Mouse (Mus musculus) ovary, postnatal 14 days (tissue): Measurements from ENCODE around the gene Carmil2.

Source experiments
- DNase-seq: peaks from one replicate; pipeline ENCODE4 v3.0.0; 2022; ENCODE audit warnings: low spot score

The Carmil2 gene

GRCm38 (mm10) chr8:105685796-105686308 is at the start of gene Carmil2:
Carmil2 (plus strand) TSS chr8:105686274.
- DNase-seq: no peak

DNA sequence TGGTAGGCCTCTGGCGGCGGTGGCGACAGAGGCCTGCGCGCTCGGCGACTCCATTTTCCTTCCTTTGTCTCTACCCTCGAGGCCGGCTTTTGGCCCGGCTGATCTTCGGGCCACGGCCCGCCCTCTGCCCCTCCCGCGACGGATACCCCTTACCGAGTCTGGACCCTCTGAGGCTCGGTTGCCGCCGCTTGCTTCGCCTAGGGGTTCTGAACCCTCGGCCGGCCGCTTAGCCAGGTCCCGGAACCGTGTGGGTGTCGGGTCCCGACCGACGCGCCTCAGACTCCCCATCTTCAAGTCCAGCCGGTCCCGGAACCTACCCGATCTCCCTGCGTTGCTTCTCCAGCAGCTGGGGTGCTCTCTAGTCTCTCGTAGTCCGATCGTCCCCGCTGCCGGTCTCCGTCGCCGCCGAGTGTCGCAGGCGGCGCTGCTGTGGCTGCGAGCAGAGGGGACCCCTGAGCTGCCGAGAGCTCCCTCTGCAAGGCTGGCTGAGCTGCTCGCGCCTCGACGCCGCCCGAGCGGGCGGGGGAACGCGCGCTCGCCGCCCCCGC is 49.0 kb upstream of the Carmil2 start, which contains the start of gene Agrp:
Gene Agrp, minus strand, starts transcription at position 431 of the 548 bp plus-strand sequence.
- peak; percentile 45 for DNase-seq

GRCm38 (mm10) chr8:105637601-105638041 is 48.5 kb upstream of the Carmil2 start:
- no peak for DNase-seq

DNA sequence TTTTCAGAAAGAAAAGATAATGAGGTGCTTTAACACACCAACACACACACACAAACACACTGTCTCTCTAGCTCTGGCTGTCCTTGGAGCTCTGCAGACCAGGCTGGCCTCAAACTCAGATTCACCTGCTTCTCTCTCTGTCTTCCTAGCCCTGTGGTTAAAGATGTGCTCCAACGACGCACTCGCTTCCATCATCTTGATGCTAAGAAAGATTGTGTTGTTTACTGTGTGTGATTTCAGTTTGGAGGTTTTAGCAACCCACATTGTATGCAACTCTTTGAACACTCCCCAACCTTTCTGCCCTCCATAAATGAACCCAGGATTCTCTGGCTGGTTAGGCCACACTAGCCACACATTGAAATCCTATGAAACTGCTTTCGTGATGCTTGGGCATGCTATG is 47.6 kb upstream of the Carmil2 start:
- no peak for DNase-seq

DNA sequence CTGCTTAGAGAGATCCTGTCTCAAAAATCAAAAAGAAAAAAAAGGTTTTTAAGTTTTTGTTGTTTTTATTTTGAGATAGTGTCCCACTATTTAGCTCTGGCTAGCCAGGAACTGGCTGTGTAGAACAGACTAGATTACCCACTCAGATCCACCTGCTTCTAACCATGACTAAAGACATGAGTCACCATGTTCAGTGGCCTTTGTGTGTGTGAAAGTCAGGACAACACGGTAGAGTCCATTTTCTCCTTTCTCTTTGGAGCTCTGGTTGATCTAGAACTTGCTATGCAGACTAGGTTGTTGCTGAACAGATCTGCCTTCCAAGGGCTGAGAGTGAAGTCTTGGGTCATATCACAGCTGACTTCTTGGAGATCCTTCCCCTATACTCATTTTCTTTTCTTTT is 46.2 kb upstream of the Carmil2 start:
- DNase-seq: no peak

- no peak for DNase-seq
Measured at GRCm38 (mm10) chr8:105640511-105640910, 45.6 kb upstream of the Carmil2 start.

GRCm38 (mm10) chr8:105645205-105645604 is 40.9 kb upstream of the Carmil2 start:
- no peak for DNase-seq

- DNase-seq: no peak
Measured at GRCm38 (mm10) chr8:105648929-105649328, 37.1 kb upstream of the Carmil2 start.

DNA sequence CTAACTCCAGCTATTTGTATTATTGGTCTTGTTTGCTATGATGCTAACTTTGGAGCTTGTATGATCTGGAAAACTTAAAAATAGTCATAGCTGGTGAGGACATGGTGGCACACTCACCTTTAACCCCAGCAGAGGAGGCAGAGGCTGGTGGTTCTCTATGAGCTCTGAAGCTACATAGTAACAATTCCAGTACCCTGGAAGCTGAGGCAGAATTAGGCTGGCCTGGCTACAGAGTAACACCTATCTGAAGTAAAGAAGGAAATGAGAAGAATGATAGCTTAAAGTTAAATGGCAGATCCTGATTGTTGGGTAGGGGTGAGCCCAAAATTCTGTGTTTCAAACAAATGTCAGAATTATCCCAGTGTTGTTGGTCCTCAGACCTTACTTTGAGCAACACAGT is 28.4 kb upstream of the Carmil2 start:
- DNase-seq: no peak

- DNase-seq: no peak
Measured at GRCm38 (mm10) chr8:105661167-105661566, 24.9 kb upstream of the Carmil2 start.

GRCm38 (mm10) chr8:105677891-105678290 is 8.2 kb upstream of the Carmil2 start:
- DNase-seq: no peak

DNA sequence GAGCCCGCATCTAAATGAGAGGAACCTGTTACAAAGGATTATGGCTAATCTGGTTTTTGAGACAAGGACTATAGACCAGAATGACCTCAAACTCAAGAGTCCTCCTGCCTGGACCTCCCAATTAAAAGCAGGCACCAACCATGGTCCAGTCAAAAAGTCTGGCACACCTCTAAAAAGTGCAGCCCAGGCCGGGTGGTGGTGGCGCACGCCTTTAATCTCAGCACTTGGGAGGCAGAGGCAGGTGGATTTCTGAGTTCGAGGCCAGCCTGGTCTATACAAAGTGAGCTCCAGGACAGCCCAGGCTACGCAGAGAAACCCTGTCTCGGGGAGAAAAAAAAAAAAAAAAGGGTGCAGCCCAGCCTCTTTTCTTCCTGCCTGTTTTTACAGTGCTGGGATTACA is 749 bp upstream of the Carmil2 start:
- no peak for DNase-seq

GRCm38 (mm10) chr8:105686551-105686950 is 477 bp downstream of the Carmil2 start:
- DNase-seq: no peak

- DNase-seq: no peak
Measured at GRCm38 (mm10) chr8:105687512-105687911, 1.4 kb downstream of the Carmil2 start.

DNA sequence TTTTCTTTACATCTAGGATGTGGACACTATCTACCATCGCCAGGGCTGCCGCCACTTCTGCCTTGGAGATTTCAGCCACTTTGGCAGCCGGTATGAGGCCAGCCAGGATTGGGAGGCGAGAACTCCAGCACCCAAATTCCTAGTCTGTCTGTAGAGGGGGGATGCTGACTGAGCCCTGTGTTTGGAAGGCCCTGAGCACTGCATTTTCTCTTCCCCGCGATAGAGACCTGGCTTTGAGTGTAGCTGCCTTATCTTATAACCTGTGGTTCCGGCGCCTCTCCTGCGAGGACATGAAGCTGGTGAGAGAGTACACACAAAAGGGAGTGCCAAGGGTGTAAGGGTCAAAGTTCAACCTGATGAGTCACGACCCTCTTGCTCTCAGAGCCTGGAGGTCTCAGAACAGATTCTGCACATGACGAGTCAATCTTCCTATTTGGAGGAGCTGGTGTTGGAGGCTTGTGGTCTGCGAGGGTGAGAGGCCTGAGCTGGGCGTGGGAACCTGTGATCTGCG is 2.2 kb downstream of the Carmil2 start:
- no peak for DNase-seq

GRCm38 (mm10) chr8:105689256-105689982 is 3.3 kb downstream of the Carmil2 start:
- no peak for DNase-seq

GRCm38 (mm10) chr8:105689983-105690360 is 3.9 kb downstream of the Carmil2 start:
- DNase-seq: no peak

- no peak for DNase-seq
Measured at GRCm38 (mm10) chr8:105690978-105691377, 4.9 kb downstream of the Carmil2 start.

DNA sequence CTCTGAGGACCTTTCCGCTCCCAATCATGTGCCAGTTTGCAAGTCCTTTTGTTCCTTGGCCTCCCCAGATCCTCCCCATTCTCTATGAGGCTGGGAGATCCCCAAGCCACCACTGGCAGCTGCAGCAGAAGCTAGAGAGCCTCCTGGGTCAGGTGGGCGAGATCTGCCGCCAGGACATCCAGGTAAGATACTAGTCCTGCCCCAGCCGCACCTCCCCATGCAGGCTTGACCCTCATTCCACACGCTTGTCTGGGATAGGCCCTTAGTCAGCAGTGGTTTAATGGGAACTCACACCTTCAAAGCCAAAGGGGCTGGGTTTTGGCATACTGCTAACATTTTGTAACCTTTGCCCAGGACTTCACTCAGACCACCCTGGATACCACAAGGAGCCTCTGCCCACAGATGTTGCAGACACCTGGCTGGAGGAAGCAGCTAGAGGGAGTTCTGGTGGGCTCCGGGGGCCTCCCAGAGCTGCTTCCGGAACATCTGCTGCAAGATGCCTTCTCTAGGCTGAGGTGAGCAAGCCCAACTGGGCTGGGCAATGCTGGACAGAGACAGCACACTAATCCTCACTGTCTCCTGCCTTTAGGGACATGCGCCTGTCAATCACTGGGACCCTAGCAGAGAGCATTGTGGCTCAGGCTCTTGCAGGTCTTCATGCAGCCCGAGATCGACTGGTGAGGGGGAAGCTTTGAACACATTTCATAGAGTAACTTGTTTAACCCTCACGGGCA is 6.5 kb downstream of the Carmil2 start:
- no peak for DNase-seq

DNA sequence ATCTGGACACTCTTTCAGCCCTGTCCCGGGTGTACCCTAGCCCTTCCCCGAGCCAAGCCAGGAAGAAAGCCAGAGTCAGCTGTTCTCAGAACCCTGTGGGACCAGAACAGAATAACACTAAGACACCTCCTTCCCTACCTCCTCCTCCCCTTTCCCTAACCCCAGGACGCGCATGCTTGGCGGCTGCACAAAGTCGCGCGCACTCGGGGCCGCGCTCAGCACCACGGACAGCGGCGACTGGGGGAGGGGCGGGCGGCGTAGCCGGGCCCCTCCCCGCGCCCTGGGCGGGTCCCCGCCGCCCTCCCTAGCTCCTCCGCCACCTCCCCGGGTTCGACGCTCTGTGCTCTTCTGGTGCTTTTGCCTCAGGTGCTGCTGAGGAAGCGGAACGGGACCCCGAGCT is 7.6 kb downstream of the Carmil2 start:
- peak; percentile 77 for DNase-seq

DNA sequence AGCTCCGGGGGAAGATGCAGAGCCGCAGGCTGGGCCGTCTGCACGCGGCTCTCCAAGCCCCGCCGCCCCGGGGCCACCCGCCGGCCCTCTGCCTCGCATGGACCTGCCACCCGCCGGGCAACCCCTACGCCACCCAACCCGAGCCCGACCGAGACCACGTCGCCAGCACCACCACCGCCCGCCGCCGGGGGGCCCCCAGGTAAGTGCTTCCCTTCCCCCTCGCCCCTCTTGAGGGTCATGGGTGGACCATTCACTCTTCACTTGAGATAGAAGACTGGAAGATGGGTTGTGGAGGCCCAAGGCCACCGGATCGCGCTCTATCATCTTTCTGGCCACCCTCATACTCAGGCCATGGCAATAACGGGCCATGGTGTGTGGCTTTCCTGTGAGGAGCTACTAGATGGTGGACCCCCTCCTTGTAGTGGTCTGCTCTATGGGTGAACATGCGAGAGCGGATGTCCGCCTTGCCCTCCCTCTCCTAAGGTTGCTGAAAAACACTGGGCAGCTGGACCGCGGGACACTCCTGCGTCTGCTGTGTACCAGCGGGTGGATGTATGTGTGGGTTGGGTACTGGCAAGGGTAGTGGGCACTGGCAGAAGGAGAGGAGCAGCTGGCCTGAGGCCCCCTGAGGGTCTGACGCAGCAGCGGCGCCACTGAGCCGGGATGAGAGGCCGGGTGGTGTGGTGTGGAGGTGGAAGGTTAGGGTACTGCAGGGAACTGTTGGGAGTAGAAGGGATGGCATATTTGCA is 8.2 kb downstream of the Carmil2 start:
- no peak for DNase-seq
